Mouse (Mus musculus): ENCODE measurements around the gene Sh3rf1.
A peak's percentile ranks its signal among the peaks of the same experiment; 100 is the strongest.

DNA sequence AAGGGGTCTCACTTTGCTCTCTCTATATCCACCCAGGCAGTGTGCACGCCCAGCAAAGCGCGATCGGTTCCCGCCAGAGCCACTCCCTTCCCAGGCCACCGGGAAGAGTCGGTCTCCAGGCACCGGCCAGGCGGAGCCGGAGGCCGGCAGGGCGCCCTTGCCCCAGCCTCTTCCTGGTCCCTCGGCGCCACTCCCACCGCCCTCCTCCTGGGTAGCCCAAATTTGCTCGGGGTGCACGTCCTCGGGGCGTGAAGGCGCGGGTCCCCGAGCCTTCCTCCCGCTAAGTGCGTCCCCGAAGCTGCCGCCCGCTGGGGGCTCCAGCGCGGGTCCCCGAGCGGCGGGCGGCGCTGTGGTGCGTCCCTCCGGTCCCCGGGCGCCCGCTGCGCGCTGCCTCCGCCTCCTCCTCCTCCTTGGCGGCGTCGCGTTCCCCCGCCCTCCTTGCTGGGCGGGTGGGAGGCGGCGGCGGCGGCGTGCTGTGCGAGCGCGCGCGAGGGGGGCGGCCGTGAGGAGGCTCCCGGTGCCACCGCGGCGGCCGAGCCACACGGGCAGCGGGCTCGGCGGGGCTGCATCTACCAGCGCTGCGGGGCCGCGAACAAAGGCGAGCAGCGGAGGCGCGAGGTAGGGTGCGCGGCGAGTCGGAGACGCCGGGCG is at the start of gene Sh3rf1:
- TF ChIP-seq EP300 (optimal IDR thresholded peaks at IDR 0.05) (no peak), CTCF (IDR thresholded peaks at IDR 0.05; ENCODE audit: low read depth) (peak; percentile 53)
